Mouse (Mus musculus): ENCODE data around the gene Gm21761. TPM values are rescaled to one million over a fixed set of nuclear protein-coding genes. Genes with fewer than 3 reads are reported as not detected.
"Not testable (repeated sequence)": the region's sequence is repeated elsewhere in the genome, so short reads cannot be mapped to it uniquely, and the experiment has no call there.

The Gm21761 gene
- polyA plus RNA-seq, 1 experiment from 2014 or later: not detected

DNA sequence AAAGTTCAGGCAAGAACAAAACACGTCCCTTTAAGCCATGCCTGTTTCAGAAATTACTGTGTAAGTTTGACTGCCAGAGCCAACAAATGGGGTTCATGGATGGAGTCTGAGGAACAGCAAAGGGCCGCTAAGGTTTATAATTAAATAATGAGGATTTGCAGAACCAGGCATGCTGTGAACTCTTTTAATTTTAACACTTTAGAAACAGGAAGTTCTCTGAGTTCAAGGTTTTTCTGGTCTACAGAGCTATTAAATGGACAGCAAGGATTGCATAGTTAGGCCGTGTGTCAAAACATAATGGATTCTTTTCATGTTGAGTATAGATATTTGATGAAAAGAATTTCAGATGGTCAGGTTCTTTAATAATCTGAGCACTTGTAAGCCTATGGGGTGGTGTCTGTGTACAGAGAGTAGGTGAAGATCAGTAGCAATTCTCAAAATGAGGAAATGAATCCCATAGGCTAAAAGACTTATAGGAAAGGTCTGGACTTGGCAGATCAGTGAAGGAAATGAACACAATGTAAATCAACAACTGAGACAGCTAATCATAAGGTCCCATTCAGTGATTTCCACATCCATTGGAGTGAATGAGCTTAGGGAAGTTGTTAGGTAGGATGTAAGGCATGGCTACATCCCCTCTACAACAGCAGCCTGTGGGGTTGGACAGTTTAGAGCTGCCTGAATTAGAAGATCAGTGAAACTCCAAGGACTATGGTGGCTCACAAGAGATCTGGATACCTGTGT is 4.3 kb downstream of the Gm21761 start:
- H3K4me2 ChIP-seq (replicated peaks; ENCODE audit: low read depth, low read length); H3K27me3 ChIP-seq (replicated peaks; ENCODE audit: insufficient read depth, low read length); H3K36me3 ChIP-seq (ENCODE audit: insufficient read depth, low read length); H3K9me3 ChIP-seq (ENCODE audit: low read length); H3K4me3 ChIP-seq (ENCODE audit: low read depth, low read length); H3K4me1 ChIP-seq (ENCODE audit: insufficient read depth, low read depth, low read length); ATAC-seq; H3K9ac ChIP-seq (replicated peaks; ENCODE audit: low read depth); H3K27ac ChIP-seq (ENCODE audit: low read length): not testable (repeated sequence)
- DNase-seq (ENCODE audit: low spot score): peak; percentile 1
- 62% methylated on average over 2 of the region's 3 CpGs for WGBS

DNA sequence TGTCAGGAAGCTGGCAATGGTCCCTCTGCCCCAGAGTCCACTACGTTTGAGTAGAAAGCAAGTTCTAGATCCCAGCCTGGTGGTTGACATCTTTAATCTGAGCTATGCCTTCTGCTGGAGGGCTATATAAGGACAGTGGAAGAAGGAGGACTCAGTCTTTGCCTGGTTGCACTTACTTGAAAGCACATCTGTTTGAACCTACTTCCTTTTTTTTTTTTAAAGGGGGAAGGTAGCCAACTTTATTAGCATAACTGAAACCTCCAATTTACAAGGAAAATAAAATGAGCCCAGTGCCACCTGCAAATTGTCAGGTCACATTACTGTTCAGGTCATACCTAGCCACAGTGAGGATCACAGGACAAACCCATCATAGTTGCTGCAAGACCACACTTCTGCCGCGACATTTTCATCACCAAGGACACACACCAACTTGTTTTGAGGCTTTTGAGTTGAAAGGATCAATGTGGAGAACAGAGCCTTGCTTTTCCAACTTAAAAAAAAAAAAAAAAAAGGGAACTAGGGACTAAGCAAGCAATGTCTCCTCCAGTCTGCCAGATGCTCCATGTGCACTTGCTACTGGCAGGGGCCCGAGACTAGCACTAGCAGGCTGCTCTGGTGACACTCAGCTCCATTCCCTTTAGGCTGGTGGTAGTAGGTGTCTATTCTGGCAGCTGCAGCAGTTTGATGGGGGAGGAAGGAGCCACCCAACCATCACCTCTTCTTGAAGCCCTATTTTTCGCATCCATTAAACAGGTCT is 11.9 kb downstream of the Gm21761 start:
- 66% methylated on average over 4 of the region's 5 CpGs for WGBS
- H3K27ac ChIP-seq (ENCODE audit: low read length); ATAC-seq; H3K9ac ChIP-seq (replicated peaks; ENCODE audit: low read depth); H3K4me3 ChIP-seq (ENCODE audit: low read depth, low read length); H3K9me3 ChIP-seq (ENCODE audit: low read length); H3K27me3 ChIP-seq (replicated peaks; ENCODE audit: insufficient read depth, low read length); H3K4me2 ChIP-seq (replicated peaks; ENCODE audit: low read depth, low read length); H3K36me3 ChIP-seq (ENCODE audit: insufficient read depth, low read length); H3K4me1 ChIP-seq (ENCODE audit: insufficient read depth, low read depth, low read length); DNase-seq (ENCODE audit: low spot score): not testable (repeated sequence)

DNA sequence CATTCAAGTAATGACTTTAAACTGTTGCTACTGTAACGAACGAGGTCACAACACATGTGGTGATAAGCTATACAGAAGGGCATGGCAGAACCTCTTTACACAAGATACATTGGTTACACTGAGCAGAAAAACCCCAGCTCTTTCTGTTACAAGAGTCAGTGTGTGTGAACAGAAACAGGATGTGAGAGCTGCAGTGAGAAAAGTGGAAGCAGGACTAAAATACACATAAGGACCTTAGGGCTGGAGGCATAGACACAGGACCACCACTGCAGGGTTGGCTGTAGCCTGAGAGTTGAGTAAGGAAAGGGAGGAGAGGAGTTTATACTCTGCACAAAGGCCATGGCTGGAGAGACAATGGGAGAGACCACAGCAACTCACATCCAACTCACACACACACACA is 12.6 kb downstream of the Gm21761 start:
- not testable (repeated sequence) for H3K4me3 ChIP-seq (ENCODE audit: low read depth, low read length); H3K4me2 ChIP-seq (replicated peaks; ENCODE audit: low read depth, low read length); H3K27me3 ChIP-seq (replicated peaks; ENCODE audit: insufficient read depth, low read length); H3K9ac ChIP-seq (replicated peaks; ENCODE audit: low read depth); DNase-seq (ENCODE audit: low spot score); H3K4me1 ChIP-seq (ENCODE audit: insufficient read depth, low read depth, low read length); H3K27ac ChIP-seq (ENCODE audit: low read length); H3K9me3 ChIP-seq (ENCODE audit: low read length); ATAC-seq; H3K36me3 ChIP-seq (ENCODE audit: insufficient read depth, low read length)
- WGBS: 40% methylated on average over 2 of the region's 2 CpGs

DNA sequence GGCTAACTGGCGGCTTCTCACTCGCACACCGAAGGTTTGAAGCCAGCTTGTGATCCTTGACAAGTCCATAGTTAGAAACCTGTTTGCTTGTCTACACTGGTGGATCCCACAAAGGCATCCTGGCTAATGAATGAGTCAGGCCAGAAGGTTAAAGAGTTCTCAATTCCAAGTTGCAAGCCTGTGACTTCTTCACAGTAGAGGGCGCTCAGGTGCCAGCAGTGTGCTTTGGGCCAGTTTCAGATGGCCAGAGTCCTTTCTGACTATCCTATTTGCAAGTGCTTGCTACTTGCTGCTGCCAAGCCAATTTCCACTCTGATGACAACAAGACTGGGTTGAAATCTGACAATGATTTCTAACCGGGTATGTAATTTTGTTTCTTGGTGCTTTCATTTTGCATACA is 30.5 kb downstream of the Gm21761 start:
- 49% methylated on average over 4 of the region's 5 CpGs for WGBS
- ATAC-seq; H3K36me3 ChIP-seq (ENCODE audit: insufficient read depth, low read length); DNase-seq (ENCODE audit: low spot score); H3K9me3 ChIP-seq (ENCODE audit: low read length); H3K27ac ChIP-seq (ENCODE audit: low read length); H3K4me1 ChIP-seq (ENCODE audit: insufficient read depth, low read depth, low read length); H3K9ac ChIP-seq (replicated peaks; ENCODE audit: low read depth); H3K4me3 ChIP-seq (ENCODE audit: low read depth, low read length); H3K4me2 ChIP-seq (replicated peaks; ENCODE audit: low read depth, low read length); H3K27me3 ChIP-seq (replicated peaks; ENCODE audit: insufficient read depth, low read length): not testable (repeated sequence)

DNA sequence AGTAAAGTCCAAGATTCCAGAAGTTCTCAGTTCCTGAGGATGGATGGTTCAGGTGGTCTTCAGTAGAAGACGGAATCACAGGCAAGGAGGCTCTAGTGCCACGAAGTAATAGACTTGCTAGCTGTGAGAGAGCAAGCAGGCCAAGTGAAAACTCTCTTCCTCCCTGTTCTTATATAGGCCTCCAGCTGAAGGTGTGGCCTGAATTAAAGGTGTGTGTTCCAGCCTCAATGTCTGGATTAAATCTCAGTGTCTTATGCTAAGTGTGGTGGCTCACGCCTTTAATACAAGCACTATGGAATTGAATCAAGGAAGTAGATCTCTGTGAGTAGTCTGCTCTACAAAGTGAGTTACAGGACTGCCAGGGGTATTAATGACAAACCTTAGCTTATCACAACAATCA is 34.4 kb downstream of the Gm21761 start, which contains the start of gene Tcstv1:
Tcstv1 (minus strand) TSS at position 101 of the 400 bp plus-strand sequence.
- WGBS: 69% methylated on average over 3 of the region's 3 CpGs
- H3K36me3 ChIP-seq (ENCODE audit: insufficient read depth, low read length); H3K27me3 ChIP-seq (replicated peaks; ENCODE audit: insufficient read depth, low read length); H3K4me1 ChIP-seq (ENCODE audit: insufficient read depth, low read depth, low read length); H3K4me2 ChIP-seq (replicated peaks; ENCODE audit: low read depth, low read length); H3K9me3 ChIP-seq (ENCODE audit: low read length); DNase-seq (ENCODE audit: low spot score); ATAC-seq; H3K27ac ChIP-seq (ENCODE audit: low read length); H3K4me3 ChIP-seq (ENCODE audit: low read depth, low read length); H3K9ac ChIP-seq (replicated peaks; ENCODE audit: low read depth): not testable (repeated sequence)

DNA sequence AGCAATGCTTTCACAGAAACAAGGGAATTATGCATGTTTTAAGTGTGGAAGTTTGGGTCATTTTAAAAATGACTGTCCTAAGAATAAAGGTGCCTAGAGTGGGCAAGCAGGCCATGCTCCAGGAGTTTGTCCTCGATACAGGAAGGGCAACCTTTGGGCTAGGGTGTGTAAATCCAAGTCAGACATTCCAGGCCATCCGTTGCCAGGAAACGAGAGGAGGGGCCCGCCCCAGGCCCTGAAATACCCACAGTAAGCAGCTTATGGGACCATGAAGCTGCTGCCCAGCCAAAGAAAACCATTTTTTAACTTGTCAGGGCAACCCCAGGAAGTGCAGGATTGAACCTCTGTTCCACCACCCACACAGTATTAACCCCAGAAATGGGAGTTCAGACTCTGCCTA is 42.2 kb downstream of the Gm21761 start:
- H3K4me1 ChIP-seq (ENCODE audit: insufficient read depth, low read depth, low read length): not testable (repeated sequence)

DNA sequence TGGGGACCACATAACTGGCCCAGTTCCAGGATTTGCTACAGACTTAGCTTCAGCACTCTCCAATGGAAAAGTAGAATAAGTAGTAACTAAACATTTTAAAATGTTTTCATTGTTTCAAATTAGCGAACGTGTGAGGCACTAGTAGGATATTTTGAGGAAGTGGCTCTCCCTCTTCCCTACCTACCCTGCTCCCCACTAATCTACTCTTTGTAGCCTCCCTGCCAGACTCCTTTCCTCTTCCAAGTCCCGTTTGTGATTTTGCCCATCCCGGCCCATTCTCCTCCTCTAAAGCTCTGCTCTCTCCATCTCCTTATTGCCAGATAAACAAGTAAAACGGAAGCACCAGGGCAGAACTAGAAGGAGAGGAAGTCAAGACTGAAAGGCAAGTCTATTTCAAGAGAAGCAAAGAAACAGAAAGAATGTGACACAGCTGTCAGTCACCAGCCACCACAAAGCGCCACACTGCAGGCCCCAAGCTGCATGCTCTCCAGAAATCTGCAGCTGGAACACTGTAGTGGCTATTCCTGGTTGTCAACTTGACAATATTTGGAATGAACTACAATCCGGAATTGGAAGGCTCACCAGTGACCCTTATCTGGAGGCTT is 64.6 kb downstream of the Gm21761 start:
- H3K4me2 ChIP-seq (replicated peaks; ENCODE audit: low read depth, low read length); H3K4me1 ChIP-seq (ENCODE audit: insufficient read depth, low read depth, low read length); H3K9me3 ChIP-seq (ENCODE audit: low read length); DNase-seq (ENCODE audit: low spot score); H3K36me3 ChIP-seq (ENCODE audit: insufficient read depth, low read length); H3K4me3 ChIP-seq (ENCODE audit: low read depth, low read length); H3K9ac ChIP-seq (replicated peaks; ENCODE audit: low read depth); H3K27ac ChIP-seq (ENCODE audit: low read length); H3K27me3 ChIP-seq (replicated peaks; ENCODE audit: insufficient read depth, low read length); ATAC-seq: not testable (repeated sequence)
- WGBS: 67% methylated on average over 4 of the region's 7 CpGs

More for the DNA sequence above, 42.2 kb downstream of the Gm21761 start:
- H3K4me2 ChIP-seq (replicated peaks; ENCODE audit: low read depth, low read length); H3K4me3 ChIP-seq (ENCODE audit: low read depth, low read length); H3K36me3 ChIP-seq (ENCODE audit: insufficient read depth, low read length); ATAC-seq; H3K27ac ChIP-seq (ENCODE audit: low read length); H3K27me3 ChIP-seq (replicated peaks; ENCODE audit: insufficient read depth, low read length); H3K9ac ChIP-seq (replicated peaks; ENCODE audit: low read depth); DNase-seq (ENCODE audit: low spot score); H3K9me3 ChIP-seq (ENCODE audit: low read length): not testable (repeated sequence)
- WGBS: 28% methylated on average over 4 of the region's 4 CpGs

DNA sequence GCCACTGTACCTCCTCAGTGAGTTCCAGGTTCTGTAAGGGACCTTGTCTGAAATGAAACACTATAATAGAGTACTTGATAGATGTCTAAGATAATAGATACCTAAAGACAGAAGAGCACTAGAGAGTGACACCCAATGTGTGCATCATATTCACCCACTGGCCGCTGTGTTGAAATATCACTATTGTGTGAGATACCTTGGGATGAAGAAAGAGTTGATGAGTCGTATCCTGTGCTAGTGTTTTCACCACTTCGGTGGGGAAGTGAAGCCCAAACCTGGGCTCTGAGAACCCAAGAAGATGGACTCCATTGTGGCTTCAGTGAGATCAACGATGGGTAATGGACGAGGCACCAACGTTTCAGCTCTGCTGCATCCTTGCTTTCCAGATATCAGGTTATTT is 66.7 kb downstream of the Gm21761 start:
- H3K4me3 ChIP-seq (ENCODE audit: low read depth, low read length); DNase-seq (ENCODE audit: low spot score); H3K4me1 ChIP-seq (ENCODE audit: insufficient read depth, low read depth, low read length); ATAC-seq; H3K9ac ChIP-seq (replicated peaks; ENCODE audit: low read depth); H3K4me2 ChIP-seq (replicated peaks; ENCODE audit: low read depth, low read length); H3K27ac ChIP-seq (ENCODE audit: low read length); H3K27me3 ChIP-seq (replicated peaks; ENCODE audit: insufficient read depth, low read length); H3K9me3 ChIP-seq (ENCODE audit: low read length); H3K36me3 ChIP-seq (ENCODE audit: insufficient read depth, low read length): not testable (repeated sequence)
- no CpG with 5 or more reads among the region's 6 CpGs for WGBS
